Mouse (Mus musculus): ENCODE measurements around the gene Zfp334. TPM values are rescaled to one million over a fixed set of nuclear protein-coding genes. Genes with fewer than 3 reads are reported as not detected.

Zfp334 gene
- total and polyA plus RNA-seq, 3 experiments = 0.11 TPM; not detected in 2

- ATAC-seq (ENCODE audit: extremely low read depth, insufficient number of reproducible peaks, low FRiP score, poor library complexity, severe bottlenecking) (no peak), DNase-seq (ENCODE audit: low spot score) (no peak)
- no peak overlapping the region for H3K4me3 ChIP-seq (ENCODE audit: low read depth, low read length)
- no peaks in the 10 kb centered on the region for H3K36me3 ChIP-seq (replicated peaks)
- H3K27me3 ChIP-seq (ENCODE audit: insufficient read depth, low read length) = peaks cover 2% of the 10 kb centered on the region; the same call in 1 of the 2 replicates
- no peaks in the 10 kb centered on the region for H3K4me1 ChIP-seq (ENCODE audit: insufficient read depth, low read depth, low read length)
- peaks cover 3% of the 10 kb centered on the region for H3K9me3 ChIP-seq (replicated peaks)
- TF ChIP-seq TAL1 (conservative IDR thresholded peaks at IDR 0.05; ENCODE audit: low read depth, low read length) = no peak
- TF ChIP-seq GATA1 (IDR thresholded peaks at IDR 0.05; ENCODE audit: borderline replicate concordance, low read length) = no peak
- no peak for TF ChIP-seq POLR2AphosphoS5 (IDR thresholded peaks at IDR 0.05; ENCODE audit: insufficient replicate concordance, low read depth, low read length)
- no peak for TF ChIP-seq GATA2 (IDR thresholded peaks at IDR 0.05; ENCODE audit: borderline replicate concordance, low read depth, low read length)
- TF ChIP-seq CTCF (IDR thresholded peaks at IDR 0.05; ENCODE audit: low read depth, low read length) = no peak
Observed at GRCm38 (mm10) chr2:165389299-165389952, 1.4 kb upstream of the Zfp334 start.

GRCm38 (mm10) chr2:165387370-165387769 is 689 bp downstream of the Zfp334 start:
- TF ChIP-seq CTCF (IDR thresholded peaks at IDR 0.05; ENCODE audit: low read depth, low read length) = no peak
- TF ChIP-seq TAL1 (conservative IDR thresholded peaks at IDR 0.05; ENCODE audit: low read depth, low read length) = no peak
- TF ChIP-seq GATA2 (IDR thresholded peaks at IDR 0.05; ENCODE audit: borderline replicate concordance, low read depth, low read length) = no peak
- TF ChIP-seq GATA1 (IDR thresholded peaks at IDR 0.05; ENCODE audit: borderline replicate concordance, low read length) = no peak
- no peak for TF ChIP-seq POLR2AphosphoS5 (IDR thresholded peaks at IDR 0.05; ENCODE audit: insufficient replicate concordance, low read depth, low read length)
- H3K27me3 ChIP-seq (ENCODE audit: insufficient read depth, low read length) = peaks cover 2% of the 10 kb centered on the region; the same call in 1 of the 2 replicates
- H3K36me3 ChIP-seq (replicated peaks) = no peaks in the 10 kb centered on the region
- H3K9me3 ChIP-seq (replicated peaks) = no peaks in the 10 kb centered on the region; the same call in 1 of the 2 replicates
- DNase-seq (ENCODE audit: low spot score) = no peak
- H3K4me3 ChIP-seq (ENCODE audit: low read depth, low read length) = no peak overlapping the region
- no peaks in the 10 kb centered on the region for H3K4me1 ChIP-seq (ENCODE audit: insufficient read depth, low read depth, low read length)
- ATAC-seq (ENCODE audit: extremely low read depth, insufficient number of reproducible peaks, low FRiP score, poor library complexity, severe bottlenecking) = no peak

- Histone ChIP-seq H3K36me3 (replicated peaks) (no peaks in the 10 kb centered on the region), H3K9me3 (replicated peaks) (peaks cover 24% of the 10 kb centered on the region), H3K4me3 (ENCODE audit: low read depth, low read length) (peak overlapping the region; percentile 15; the same call in 1 of the 2 replicates), H3K27me3 (ENCODE audit: insufficient read depth, low read length) (peaks cover 5% of the 10 kb centered on the region; the same call in 1 of the 2 replicates), H3K4me1 (ENCODE audit: insufficient read depth, low read depth, low read length) (no peaks in the 10 kb centered on the region)
- ATAC-seq (ENCODE audit: extremely low read depth, insufficient number of reproducible peaks, low FRiP score, poor library complexity, severe bottlenecking) = no peak
- no peak for DNase-seq (ENCODE audit: low spot score)
- TF ChIP-seq POLR2AphosphoS5 (IDR thresholded peaks at IDR 0.05; ENCODE audit: insufficient replicate concordance, low read depth, low read length) = no peak
Observed at GRCm38 (mm10) chr2:165380050-165380449, 8.0 kb downstream of the Zfp334 start.

- TF ChIP-seq GATA2 (IDR thresholded peaks at IDR 0.05; ENCODE audit: borderline replicate concordance, low read depth, low read length) (no peak), CTCF (IDR thresholded peaks at IDR 0.05; ENCODE audit: low read depth, low read length) (no peak), POLR2AphosphoS5 (IDR thresholded peaks at IDR 0.05; ENCODE audit: insufficient replicate concordance, low read depth, low read length) (no peak), TAL1 (conservative IDR thresholded peaks at IDR 0.05; ENCODE audit: low read depth, low read length) (no peak), GATA1 (IDR thresholded peaks at IDR 0.05; ENCODE audit: borderline replicate concordance, low read length) (no peak)
- DNase-seq (ENCODE audit: low spot score) = no peak
- peaks cover 5% of the 10 kb centered on the region; the same call in 1 of the 2 replicates for H3K27me3 ChIP-seq (ENCODE audit: insufficient read depth, low read length)
- peaks cover 16% of the 10 kb centered on the region for H3K9me3 ChIP-seq (replicated peaks)
- H3K4me1 ChIP-seq (ENCODE audit: insufficient read depth, low read depth, low read length) = no peaks in the 10 kb centered on the region
- no peak for ATAC-seq (ENCODE audit: extremely low read depth, insufficient number of reproducible peaks, low FRiP score, poor library complexity, severe bottlenecking)
- H3K36me3 ChIP-seq (replicated peaks) = no peaks in the 10 kb centered on the region
- no peak overlapping the region for H3K4me3 ChIP-seq (ENCODE audit: low read depth, low read length)
Observed at GRCm38 (mm10) chr2:165376001-165376400, 12.1 kb downstream of the Zfp334 start.

GRCm38 (mm10) chr2:165375478-165375877 is 12.6 kb downstream of the Zfp334 start:
- TF ChIP-seq TAL1 (conservative IDR thresholded peaks at IDR 0.05; ENCODE audit: low read depth, low read length) = no peak
- no peak for TF ChIP-seq CTCF (IDR thresholded peaks at IDR 0.05; ENCODE audit: low read depth, low read length)
- no peak for TF ChIP-seq POLR2AphosphoS5 (IDR thresholded peaks at IDR 0.05; ENCODE audit: insufficient replicate concordance, low read depth, low read length)
- TF ChIP-seq GATA1 (IDR thresholded peaks at IDR 0.05; ENCODE audit: borderline replicate concordance, low read length) = no peak
- TF ChIP-seq GATA2 (IDR thresholded peaks at IDR 0.05; ENCODE audit: borderline replicate concordance, low read depth, low read length) = no peak
- Histone ChIP-seq H3K4me3 (ENCODE audit: low read depth, low read length) (no peak overlapping the region), H3K27me3 (ENCODE audit: insufficient read depth, low read length) (no peaks in the 10 kb centered on the region; the same call in 1 of the 2 replicates), H3K36me3 (replicated peaks) (no peaks in the 10 kb centered on the region), H3K9me3 (replicated peaks) (peaks cover 10% of the 10 kb centered on the region), H3K4me1 (ENCODE audit: insufficient read depth, low read depth, low read length) (no peaks in the 10 kb centered on the region)
- ATAC-seq (ENCODE audit: extremely low read depth, insufficient number of reproducible peaks, low FRiP score, poor library complexity, severe bottlenecking) (no peak), DNase-seq (ENCODE audit: low spot score) (no peak)

- Histone ChIP-seq H3K27me3 (ENCODE audit: insufficient read depth, low read length) (peaks cover 4% of the 10 kb centered on the region; the same call in 1 of the 2 replicates), H3K4me3 (ENCODE audit: low read depth, low read length) (no peak overlapping the region)
- DNase-seq (ENCODE audit: low spot score) = no peak
Observed at GRCm38 (mm10) chr2:165371066-165371465, 17.0 kb downstream of the Zfp334 start.

More at GRCm38 (mm10) chr2:165371066-165371465, 17.0 kb downstream of the Zfp334 start:
- no peak for ATAC-seq (ENCODE audit: extremely low read depth, insufficient number of reproducible peaks, low FRiP score, poor library complexity, severe bottlenecking)
- Histone ChIP-seq H3K4me1 (ENCODE audit: insufficient read depth, low read depth, low read length) (peaks cover 4% of the 10 kb centered on the region), H3K9me3 (replicated peaks) (no peaks in the 10 kb centered on the region), H3K36me3 (replicated peaks) (no peaks in the 10 kb centered on the region)
- no peak for TF ChIP-seq GATA2 (IDR thresholded peaks at IDR 0.05; ENCODE audit: borderline replicate concordance, low read depth, low read length)
